Mouse (Mus musculus) frontal cortex, postnatal 25 days (tissue): ENCODE data around the gene AW549877.

Source experiments
- DNase-seq, 2 experiments: peaks; one replicate each; pipeline ENCODE4 v3.0.0; 2022; ENCODE audit warnings: low spot score in 2 of 2

AW549877 gene

DNA sequence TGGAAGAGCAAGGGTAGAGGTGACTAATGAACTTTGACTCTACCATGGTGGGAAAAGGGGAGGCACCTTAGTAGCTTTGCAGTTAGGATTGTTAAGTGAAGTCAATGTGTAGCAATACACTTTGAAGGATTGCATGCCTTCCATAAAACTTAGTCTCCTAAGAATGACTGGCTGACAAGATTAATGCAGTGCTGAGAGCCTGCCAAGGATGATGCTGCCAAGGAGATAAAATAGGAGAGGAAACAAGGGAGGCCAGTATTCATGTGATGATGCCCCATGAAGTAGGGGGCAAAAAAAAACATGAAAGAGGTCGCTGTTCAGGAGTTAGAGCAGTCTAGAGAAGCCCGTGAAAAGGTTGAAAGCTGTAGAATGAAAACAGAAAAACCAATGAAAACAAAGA is 10.7 kb downstream of the AW549877 start:
- DNase-seq, result no peak

DNA sequence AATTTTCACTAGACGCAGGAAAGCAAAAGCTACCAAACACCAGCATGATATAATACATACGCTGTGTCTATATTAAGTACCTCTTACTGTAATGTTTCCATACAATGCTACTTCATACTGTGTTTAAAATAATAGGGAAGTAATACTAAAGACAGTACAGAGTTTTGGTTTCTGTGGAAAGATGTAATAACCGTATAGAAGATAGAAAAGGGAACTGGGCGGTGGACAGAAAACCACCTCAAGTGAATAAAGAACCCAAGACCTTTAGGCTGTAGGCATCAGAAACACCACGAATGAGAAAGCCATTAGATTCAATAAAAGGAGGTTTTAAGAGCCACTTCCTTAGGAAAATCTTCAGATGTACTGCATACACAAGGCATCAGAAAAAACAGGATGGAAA is 12.8 kb downstream of the AW549877 start:
- no peak for DNase-seq

DNA sequence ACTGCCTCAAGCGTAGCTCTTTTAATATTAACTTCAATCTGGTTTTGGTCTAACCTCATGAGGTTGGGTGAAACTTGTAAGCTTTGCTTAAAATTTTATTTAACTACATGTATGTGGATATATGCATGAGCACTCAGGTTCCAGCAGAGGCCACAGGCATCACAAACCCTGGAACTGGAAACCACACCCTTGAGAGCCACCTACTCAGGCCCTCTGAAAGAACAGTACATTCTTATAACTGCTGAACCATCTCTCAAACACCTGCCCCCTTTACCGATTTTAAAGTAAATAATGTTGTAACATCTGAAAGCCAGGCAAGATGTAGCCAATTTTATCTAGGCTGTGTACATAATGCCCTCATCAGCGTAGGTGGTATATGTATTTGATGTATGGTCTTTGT is 15.7 kb downstream of the AW549877 start:
- no peak for DNase-seq

DNA sequence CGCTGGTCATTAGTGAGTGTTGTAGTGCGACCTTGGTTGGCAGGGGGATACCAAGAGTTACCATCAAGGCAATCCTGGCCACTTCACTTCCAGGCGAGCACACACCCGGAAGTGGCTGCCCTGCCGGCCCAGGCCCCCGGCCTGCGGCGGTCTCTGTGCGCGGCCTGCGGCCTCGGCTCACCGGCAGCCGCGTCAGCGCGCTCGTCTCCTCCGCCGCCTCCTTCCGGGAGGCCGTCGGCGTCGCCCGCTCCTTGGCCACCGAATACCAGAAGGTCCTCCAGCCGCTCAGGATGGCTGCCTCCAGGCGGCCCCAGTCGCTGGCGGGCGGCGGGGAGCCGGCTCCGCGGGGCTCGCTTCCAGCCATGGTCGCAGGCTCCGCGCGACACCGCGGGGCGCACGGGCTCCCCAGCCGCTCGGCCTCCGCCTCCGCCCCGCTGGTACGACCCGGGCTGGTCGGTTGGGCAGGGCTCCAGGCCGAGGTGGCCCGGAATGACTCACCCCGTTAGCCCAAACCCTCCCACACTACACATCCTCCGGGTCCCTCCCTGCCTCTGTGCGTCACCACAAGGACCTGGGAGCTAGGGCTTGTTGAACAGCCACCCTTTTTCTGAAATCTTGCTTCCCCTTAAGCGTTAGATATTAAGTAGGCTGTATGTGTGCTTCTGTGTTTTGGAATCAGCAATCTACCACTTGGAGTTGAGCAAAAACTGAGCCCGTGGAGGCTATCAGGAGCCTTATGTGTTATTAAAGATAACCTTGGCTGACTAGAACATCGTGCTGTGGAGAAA is 16.3 kb downstream of the AW549877 start, which contains the start of gene Fbxo4:
Fbxo4 (minus strand) TSS at position 513 of the 788 bp plus-strand sequence.
- peak; percentile 47 to 66 for DNase-seq

DNA sequence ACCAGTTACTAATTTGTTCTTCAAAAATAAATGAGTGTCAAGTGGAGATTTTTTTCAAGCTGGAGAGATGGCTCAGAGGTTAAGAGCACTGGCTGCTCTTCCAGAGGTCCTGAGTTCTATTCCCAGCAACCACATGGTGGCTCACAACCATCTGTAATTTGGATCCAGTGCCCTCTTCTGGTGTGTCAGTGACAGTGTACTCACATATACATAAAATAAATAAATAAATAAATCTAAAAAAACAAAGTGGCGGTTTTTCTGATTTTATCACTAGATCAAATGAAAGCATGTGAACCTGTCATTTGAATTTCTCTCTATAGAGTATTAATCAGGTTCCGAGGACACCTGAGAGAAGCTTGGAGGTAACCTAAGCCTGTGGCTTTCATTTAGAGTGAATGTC is 17.3 kb downstream of the AW549877 start:
- no peak for DNase-seq

DNA sequence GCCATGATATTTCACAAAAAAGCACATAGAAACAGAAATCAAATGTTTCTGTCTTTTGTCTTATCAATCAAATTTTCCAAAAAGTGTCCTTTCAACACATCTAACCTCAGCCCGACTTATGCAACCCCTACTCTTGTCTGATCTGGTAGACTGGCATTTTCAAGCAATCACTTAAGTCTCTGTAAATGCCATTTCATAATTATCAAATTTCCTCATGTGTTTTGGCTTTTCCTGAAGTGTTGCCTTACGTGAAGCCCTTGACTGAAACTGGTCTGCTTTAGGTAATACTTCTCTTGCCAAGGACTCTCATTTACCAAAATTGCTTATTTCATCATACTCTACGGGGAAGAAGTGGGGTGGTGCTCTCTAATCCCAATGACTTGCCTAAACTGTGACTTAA is 22.2 kb downstream of the AW549877 start:
- no peak for DNase-seq

DNA sequence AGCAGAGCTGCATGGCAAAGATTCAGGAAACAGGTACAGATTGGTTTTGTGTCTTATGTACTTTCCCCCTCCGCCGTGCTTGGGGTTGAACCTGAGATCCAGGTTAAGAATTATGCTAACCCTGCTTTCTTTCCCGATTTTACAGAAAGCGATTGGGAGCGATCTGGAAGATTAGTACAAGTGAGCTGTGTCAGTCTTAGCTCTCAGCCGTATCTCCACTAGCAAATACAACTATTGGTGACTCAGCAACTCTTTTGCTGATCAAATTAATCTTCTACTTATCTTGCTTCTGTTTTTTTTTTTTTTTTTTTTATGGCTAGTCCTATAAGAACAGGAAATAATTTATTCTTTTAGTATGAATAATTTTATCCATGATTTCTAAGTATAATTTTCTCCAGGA is 25.4 kb downstream of the AW549877 start:
- DNase-seq, result no peak

DNA sequence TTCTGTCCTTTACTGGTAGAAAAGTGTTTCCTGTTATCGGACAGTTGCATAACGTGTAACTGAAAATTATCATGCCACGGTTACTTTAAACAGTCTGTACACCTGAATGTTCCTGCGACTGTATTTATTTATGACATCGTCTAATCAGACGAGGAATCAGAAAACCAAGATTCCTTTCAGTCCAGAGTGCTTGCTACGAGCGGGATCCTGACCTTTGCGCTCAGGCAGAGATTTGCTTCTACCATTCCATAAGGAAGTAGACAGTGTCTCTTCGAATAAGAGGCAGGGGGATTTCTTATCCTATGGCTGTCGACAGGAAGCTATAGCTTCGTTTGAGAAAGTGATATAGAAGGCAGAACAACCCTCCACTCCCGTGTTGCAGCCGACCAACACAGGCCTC is 25.8 kb downstream of the AW549877 start:
- DNase-seq, result no peak

DNA sequence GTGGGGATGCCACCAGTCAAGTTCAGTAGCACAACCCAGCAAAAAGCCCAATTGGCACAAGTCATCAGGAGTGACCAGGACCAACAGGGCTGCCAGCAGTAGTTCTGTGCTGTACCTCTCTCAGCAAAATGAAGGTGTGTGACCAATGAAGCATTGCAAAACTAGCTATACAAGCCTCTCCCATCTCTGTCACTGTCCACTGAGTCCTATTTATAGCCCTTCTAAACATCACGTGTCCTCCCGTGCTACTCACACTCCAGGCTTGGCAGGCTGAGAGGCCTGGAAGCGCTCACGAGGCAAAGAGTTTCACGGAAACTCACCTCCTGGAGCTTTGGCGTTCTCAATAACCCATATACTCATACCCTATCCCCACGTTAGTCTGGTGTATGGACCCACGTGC is 33.3 kb downstream of the AW549877 start:
- no peak for DNase-seq

DNA sequence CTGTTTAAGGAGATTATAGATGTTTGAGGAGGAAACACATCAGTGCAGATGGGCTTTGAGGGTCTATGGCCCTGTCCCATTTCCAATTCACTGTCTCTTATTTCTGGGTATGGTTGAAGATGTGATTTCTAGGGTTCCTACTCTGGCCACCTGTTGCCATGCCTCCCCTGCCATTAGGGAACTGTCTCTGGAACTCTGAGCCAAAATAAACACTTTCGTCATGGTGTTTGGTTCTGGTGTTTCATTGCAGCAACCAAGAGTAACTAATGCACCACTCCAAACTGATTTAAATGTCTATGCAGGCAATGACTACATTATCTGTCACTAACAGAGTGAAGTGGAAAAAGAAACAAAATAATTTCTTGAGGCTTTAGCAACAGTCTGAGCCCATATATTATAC is 35.5 kb downstream of the AW549877 start:
- no peak for DNase-seq

DNA sequence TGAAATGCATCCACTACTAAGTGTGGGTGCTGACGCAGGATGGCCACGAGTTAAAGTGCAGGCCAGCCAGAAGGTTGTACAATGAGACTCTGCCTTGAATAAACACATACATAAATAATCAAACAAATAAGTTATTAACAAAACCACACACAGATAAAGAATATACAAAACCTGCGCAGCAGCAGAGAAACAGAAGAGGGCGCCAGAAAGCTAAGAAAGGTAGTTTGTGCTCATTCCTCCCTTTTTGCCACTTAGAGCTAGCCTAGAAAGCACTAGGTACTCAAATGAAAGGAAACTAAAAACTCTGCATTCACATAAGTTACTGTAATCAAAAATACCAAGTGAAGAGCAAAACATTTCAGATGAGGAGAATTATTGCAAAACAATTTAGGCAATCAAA is 37.6 kb downstream of the AW549877 start:
- peak; percentile 37 to 38 for DNase-seq

DNA sequence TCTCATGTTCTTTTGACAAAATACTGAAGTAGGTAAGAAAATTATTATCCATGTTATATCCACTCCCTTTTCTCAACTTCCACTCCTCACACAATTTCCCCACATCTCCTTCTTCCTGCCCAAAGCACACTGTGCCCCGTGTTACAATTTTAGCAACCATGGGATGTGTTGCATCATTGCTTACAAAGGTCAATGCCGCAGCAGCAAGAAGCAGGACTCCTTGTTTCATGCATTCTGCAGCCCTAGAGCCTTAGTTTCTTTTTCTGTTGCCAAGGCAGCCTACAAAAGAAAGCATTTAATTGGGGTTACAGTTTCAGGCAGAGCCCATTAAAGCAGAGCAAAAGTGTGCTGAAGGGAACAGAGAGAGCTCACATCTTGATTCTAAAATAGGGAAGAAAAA is 40.6 kb downstream of the AW549877 start:
- no peak for DNase-seq

DNA sequence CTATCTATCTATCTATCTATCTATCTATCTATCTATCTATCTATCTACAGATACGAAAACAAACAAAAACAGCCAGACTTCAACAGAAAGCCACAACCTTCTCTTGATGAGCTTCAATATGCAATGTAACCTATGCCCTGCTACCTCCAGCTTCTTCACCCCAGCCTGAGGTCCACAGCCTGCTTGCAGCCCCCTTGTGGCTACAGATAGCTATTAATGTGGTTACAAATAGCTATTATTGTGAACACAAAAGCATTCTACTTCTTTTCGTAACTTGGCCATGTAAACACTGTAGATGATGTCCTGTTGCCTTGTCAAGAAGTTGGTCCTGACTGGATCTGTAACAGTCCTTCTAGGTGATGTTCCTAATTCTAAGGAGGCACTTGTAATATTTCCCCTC is 57.4 kb downstream of the AW549877 start:
- no peak for DNase-seq

DNA sequence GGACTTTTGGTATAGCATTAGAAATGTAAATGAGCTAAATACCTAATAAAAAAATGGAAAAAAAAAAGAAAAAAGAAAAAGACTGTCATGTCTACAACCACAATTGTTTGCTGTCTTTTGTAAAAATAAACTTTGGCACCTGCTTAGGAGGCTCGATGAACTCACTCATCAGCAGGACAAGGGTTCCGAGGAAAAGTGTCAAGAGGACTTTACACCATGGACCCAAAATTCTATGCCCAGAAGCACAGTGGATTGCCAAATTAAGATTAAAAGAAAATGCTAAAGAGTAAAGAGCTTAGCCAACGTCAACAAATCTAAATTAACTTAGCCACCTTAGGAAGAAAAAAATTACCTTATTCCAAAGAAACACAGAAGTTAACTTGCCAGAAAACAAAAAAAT is 59.5 kb downstream of the AW549877 start:
- DNase-seq, result no peak

DNA sequence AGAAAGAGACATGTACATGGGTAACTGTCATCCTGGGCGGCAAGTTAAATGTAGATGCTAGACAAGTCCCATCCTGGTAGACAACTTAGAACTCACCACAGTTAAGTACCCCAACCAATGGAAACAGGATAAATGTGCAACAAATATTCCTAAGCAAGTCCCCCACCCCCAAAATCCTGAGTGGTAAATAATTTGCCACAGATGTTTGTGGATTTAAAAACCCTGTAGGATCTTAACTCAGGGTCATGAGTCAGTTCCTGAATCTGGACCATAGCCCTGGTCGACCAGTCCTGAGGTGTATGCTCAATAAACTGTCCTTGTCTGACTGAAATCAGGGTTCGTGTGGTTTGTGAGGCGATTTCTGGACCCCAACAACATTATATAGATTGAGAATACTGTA is 62.1 kb downstream of the AW549877 start:
- DNase-seq, result no peak
